Mouse (Mus musculus) gastrocnemius, postnatal 4 days (tissue): ENCODE data around the gene Cyp2b10. TPM values are rescaled to one million over a fixed set of nuclear protein-coding genes. Genes with fewer than 3 reads are reported as not detected.
"Not testable (repeated sequence)": the region's sequence is repeated elsewhere in the genome, so short reads cannot be mapped to it uniquely, and the experiment has no call there.

ENCODE experiments used
- DNase-seq, 2 experiments: peaks; one replicate each; pipeline ENCODE4 v3.0.0; 2021 to 2022; ENCODE audit warnings: low spot score in 2 of 2, mixed read lengths in 2 of 2
- total RNA-seq, 2 experiments: library from RNA; stranded (reverse); gene quantifications; 2 replicates each; pipeline ENCODE4 v1.2.3; 2021

The Cyp2b10 gene
- total RNA-seq, 2 experiments from 2014 or later, result not detected

DNA sequence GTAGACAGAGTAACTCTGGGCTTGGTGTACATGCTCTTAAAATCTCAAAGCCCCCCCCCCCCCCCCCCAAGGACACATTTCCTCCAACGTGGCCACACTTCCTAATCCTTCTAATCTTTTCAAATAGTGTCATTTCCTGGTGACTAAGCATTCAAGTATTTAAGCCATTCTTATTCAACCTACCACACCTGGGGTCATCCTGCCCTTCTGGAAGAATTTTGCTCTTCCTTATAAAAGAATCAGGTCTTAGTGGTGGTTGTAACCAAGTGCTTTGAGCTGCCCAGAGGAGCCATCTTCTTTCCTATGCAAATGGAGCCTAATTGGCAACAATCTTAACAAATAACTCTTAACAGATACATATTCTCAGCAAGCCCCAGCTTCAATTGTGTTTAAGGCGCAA lies 12.6 kb downstream of the Cyp2b10 start:
- no peak for DNase-seq

- DNase-seq, result no peak
These were observed 18.7 kb downstream of the Cyp2b10 start for GRCm38 (mm10) chr7:25916116-25916515.

DNA sequence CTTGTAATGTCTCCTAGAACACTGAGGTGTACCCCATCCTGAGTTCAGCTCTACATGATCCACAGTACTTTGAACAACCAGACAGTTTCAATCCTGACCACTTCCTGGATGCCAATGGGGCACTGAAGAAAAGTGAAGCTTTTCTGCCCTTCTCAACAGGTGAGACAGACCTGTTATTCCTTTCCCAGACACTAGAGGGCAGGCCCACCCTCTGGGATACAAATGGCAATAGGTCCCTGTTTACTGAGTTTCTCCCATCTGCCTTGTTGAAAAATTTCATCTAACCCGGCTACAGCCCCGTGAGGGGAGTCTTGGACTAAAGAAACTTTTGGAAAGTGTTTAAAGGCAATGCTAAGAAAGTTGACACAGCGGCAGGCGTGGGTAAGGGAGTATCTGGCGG lies 19.9 kb downstream of the Cyp2b10 start:
- DNase-seq, result not testable (repeated sequence)

DNA sequence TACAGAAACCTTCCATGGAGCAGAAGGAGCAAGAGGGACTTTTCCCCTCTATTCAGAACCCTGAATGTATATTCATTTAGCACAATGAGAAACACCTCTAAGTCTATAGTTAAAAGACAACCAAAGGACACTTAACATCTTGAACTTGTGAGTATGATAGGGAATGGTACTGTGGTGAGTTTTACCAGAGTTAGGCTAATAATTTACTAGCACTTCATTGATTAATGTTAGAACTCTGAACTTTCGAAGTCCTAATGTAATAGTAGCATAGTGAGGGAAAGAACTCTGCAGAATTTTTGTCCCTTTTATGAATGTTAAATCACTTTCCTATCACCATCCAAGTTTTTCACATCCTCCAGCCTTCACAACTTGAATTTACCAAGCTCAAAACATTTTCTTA lies 22.0 kb downstream of the Cyp2b10 start:
- DNase-seq, result no peak

DNA sequence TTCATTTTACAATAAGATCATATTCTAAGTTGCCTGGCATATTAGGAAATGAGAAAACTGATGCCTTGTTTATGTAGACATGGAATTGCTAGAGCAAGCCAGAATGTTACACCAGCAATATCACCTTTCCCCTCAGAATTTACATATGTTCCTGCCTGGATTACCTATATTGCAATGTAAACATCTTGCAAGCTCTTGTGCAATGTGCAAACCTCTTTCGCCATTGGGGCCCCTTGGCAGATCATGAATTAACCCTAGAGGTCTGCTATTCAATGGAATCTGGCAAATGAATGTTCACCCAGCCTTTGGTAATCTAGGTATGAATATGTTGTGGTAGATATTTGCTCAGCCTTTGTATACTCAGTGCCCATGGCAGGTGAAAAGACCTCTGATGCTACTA lies 47.9 kb downstream of the Cyp2b10 start:
- no peak for DNase-seq

Other genes starting within 250 kb of the Cyp2b10 start
- 10 to 100 TPM; 55.6 to 55.8 TPM for gene Bckdha, start 238.6 kb upstream of the Cyp2b10 start, total RNA-seq
- gene Exosc5, start 238.5 kb upstream of the Cyp2b10 start, total RNA-seq, result 10 to 100 TPM; 24.5 to 25.7 TPM
- gene Tmem91, start 222.5 kb upstream of the Cyp2b10 start, total RNA-seq, result not detected
- 10 to 100 TPM; 12.1 to 12.9 TPM for gene B9d2, start 216.8 kb upstream of the Cyp2b10 start, total RNA-seq
- gene Tgfb1, start 210.6 kb upstream of the Cyp2b10 start, total RNA-seq, result 10 to 100 TPM; 21.4 to 24.6 TPM
- gene Ccdc97, start 178.5 kb upstream of the Cyp2b10 start, total RNA-seq, result 10 to 100 TPM; 34.5 to 39.4 TPM
- gene Hnrnpul1, start 142.9 kb upstream of the Cyp2b10 start, total RNA-seq, result 100 to 1,000 TPM; 131 to 132 TPM
- 100 to 1,000 TPM; 172 to 194 TPM for gene Axl, start 108.9 kb upstream of the Cyp2b10 start, total RNA-seq
- under 1 TPM; 0.57 to 0.69 TPM for gene Cyp2s1, start 80.7 kb upstream of the Cyp2b10 start, total RNA-seq
- gene Cyp2b13, start 163.9 kb downstream of the Cyp2b10 start, total RNA-seq, result not detected